Mouse (Mus musculus) liver, adult 2 months (tissue): Measurements from ENCODE around the gene Srd5a3.

Experiments
- CTCF ChIP-seq: fragments of 200-500 bp; IDR thresholded peaks from 2 replicates; pipeline ENCODE4 v1.5.1; 2011; ENCODE audit warnings: low read depth, low read length, control low read depth
- POLR2A ChIP-seq: fragments of 200-500 bp; IDR thresholded peaks from 2 replicates; pipeline ENCODE4 v1.6.1; 2011; ENCODE audit warnings: low read length, control low read depth; ENCODE audit not compliant: insufficient read depth; ENCODE audit errors: extremely low read depth

- TF ChIP-seq POLR2A (no peak), CTCF (no peak)
These were observed 9.4 kb downstream of the Srd5a3 start for GRCm38 (mm10) chr5:76149436-76149835.
